Mouse (Mus musculus) adrenal gland, postnatal 14 days (tissue): ENCODE data around the gene Opalin. TPM values are rescaled to one million over a fixed set of nuclear protein-coding genes. Genes with fewer than 3 reads are reported as not detected.
A peak's percentile ranks its signal among the peaks of the same experiment; 100 is the strongest.

Experiments
- DNase-seq: peaks from one replicate; pipeline ENCODE4 v3.0.0; 2021; ENCODE audit warnings: mixed read lengths
- long read RNA-seq, 2 experiments: library from polyadenylated mRNA; stranded (forward); transcript quantifications; one replicate each; pipeline ENCODE4 v2.0.0; 2021
- total RNA-seq: library from RNA; stranded (reverse); gene quantifications from 2 replicates; pipeline ENCODE4 v1.2.3, GENCODE M21; 2021

Opalin gene
- not detected in 2 replicates for total RNA-seq
- long read RNA-seq, experiment 1: 0 reads
- long read RNA-seq, experiment 2: 0 reads

DNA sequence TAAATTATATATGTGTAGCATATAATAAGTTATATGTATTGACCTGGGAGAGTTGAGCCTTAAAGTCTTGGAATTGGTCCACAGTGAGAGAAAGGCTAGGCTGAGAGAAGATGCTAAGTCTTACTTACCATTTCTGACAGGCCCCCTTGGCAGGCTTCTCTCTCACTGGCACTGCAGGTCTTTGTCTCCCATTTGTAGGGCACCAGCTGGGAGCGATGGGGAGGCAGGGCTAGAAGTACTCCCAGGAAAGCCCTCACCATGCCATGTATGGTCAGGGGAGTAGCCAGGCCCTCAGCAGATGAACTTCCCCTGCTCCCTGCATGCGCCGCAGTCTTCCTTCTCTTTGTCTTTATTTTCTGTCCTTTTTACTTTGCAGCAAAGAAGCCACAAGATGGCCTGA lies at the start of gene Opalin:
Gene Opalin, minus strand, starts transcription at position 208 of the 400 bp plus-strand sequence.
- DNase-seq: no peak

DNA sequence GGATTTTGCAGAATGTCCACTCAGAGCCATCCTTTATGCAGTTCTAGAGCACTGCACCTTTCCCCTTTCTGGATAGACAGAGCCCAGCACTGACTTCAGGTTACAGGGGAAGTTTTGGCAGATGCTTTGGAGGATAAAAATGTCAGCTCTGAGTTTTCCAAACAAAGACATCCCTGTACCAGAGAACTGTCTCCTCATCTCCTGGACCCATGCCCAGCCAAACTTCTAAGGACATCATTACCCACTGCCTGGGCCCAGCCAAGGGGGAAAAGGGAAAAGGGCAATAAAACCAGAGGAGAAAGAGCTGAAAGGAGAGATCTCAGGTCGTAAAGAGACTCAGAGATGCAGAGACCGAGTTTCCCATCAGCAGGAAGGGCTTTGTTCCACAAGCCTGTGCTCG lies 46.1 kb upstream of the Opalin start:
- DNase-seq: no peak

DNA sequence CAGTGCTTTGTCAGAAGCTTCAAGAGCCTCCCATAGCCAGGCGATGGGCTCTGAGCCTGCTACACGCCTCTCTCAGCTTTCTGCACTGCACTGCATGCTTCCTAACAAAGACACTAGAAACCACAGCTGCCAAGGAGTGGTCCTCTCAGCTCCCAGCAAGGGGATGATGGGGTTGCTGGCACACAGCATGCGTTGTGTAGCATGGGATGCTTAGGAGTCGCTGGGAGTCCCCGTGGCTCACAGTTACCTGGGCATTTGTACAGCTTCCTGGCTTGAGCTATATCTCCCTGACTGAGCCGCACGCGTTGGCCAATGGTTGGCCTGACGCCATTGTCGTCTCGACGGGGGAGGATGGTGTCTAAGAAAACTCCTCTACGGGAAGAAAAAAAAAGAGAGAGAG lies 43.0 kb upstream of the Opalin start:
- no peak for DNase-seq

DNA sequence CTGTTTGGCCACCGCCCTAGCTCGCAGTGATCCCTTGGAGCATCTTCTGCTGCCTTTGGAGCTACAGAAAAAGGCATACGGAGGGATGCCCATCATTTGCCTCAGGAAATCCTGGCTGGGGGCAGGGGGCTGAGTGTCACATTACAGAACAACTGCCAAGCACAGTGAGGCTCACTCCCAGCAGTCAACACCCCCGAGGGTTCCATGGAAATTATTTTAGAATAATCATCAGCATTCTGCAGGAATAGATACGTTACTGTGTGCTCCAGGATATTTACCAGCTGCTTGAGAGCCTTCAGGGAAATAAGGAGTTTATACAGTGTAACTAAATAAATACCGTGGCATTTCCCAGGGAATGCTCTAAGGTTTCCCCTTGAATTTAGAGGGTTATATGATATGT lies 41.4 kb upstream of the Opalin start:
- DNase-seq: no peak

DNA sequence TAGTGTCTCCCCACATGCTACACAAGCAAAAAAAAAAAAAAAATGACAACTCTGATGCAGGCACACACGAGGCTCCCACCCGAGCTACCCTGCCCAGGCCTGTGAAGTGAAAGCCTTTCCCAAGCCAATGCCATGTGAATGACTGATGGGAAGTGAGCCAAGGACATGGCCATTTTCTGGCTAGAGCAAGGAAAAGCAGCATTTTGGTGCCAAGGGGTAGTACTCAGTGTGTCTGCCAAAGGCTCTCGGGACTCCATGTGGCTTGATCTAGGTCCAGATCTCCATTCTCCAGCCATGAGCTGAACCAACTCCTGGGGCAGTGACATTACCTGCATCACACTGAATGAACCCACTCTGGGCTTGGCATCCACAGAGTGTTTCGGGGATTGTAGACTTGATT lies 40.4 kb upstream of the Opalin start:
- DNase-seq: peak; percentile 60

DNA sequence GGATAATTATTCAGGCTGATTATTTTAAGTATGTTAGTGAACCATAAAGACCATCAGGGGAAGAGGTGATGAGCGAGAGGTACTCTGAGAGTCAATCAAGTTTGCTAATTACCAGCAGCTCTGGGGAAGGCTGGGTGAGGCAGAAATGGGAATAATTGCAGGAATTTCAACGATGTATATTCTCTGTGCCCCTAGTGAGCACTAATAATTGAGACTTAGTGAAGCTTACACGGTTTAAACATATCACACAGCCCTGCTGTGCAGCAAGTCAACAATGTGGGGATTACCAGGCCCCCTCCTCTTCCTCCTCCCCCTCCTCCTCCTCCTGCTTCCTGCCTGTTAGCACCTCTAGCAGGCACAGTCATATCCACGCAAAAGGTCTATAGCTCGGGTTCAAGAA lies 37.7 kb upstream of the Opalin start:
- no peak for DNase-seq

DNA sequence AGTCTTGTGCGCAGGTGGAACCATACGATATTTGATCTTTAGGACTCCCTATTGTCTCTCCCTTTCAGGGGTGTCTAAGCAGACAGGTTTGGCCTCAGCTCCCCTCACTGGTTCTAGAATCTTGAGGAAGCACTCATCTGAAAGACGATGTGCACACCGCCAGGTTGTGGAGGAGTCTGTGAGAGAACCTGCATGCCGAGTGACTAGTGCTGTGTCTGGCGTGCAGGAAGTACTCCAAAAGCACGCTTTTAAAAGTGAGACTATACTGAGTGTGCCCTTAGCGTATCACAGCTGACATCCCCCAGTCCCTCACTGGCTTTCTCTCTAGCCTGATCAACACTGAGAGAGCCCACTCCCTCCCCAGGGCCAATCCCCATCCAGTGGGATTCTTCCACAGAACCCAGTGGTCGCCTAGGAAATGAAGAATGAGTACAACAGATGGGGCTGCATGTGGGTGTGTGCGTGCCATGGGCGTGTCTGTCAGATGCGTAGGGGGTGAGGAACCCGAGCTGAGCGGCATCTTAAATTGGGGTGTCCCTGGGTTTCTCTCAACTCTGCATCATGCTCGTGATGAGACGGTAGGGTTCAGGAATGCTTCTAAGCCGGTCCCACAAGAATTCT lies 37.1 kb upstream of the Opalin start:
- no peak for DNase-seq

DNA sequence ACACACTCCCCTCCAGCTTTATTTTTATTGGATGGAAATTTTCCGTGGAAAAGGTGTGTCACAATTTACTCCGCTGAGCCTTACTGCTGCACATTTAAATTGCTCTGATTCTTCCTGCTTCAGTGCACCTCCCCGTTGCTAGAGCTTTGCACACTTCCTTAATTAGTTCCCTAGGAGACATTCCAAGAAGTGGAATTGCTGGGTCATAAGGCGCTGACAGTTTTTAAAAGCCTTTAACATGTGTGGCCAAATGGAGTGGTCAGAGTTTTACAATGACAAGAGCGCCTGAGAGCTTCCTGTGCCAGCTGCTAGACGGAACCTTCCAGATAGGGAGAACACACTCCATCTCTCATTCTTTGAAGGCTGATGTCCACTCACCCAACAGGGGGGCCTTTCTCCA lies 35.7 kb upstream of the Opalin start:
- no peak for DNase-seq

DNA sequence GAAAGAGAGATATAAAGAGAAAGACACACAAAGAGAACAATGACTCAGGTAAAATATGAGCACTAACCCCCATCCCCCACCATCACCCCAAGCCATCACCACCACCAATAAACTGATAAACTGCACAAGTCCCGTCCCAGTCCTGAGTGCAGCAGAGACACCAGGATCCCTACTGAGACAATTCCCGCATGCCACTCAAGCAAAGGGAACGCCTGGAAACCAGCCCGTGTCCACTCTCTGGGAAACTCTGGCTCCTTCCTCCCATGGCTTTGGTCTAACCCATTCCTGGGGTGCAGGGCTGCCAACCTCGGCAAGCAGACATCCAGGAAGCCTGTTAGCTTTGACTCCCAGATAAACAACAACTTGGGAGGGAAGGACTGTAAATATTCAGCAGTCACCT lies 33.1 kb upstream of the Opalin start:
- DNase-seq: no peak

DNA sequence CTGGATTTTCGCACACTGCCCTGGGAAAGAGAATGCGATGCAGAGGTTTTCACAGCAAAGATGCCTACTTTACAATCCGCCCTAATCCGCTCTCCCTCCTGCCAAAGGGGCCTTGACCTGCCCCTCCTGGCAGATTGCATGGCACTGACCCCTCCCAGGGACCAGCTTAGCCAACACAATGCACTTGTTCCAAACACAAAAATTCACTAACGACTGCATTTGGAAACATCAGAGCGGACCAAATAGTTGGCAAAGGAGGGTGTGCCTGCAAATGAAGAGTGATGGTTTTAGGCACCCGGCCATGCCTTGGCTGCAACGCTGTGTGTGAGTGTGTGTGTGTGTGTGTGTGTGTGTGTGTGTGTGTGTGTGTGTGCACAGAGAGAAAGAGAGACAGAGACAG lies 32.6 kb upstream of the Opalin start:
- peak; percentile 51 for DNase-seq

DNA sequence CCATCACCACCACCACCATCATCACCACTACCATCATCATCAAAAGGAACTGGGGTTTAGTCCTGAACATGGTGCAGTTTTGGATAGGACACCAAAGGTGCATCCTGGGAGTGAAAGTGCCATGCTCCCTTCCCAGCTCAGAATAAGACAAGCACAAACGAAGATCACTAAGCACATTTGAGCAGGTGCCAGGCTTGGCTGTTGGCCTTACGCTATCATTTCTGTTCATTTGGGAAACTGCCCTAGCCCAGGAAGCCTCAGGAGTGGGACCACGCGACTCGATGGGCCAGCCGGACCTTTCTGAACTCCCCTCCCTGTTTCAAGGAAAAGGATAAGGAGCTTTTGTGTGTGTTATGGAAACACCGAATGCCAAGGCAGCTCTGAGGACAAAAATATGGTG lies 31.8 kb upstream of the Opalin start:
- DNase-seq: no peak

DNA sequence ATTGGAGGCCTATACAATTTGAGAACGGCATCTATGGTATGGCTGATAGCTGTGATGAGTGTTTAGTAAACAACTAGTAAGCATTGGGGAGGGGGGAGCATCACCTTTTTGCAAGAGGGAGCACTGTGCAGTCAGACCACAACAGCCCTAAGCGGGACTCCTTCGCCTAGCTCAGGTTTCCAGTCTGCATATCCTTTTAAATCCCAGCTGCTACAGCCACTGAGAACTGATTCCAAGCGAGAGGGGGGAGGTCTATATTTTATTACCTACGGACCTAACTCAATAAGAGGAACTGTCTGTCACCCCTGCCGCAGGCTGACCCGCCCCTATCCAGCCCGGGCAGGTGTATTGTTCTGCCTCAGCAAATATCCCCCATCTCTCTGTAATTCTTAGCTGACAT lies 30.6 kb upstream of the Opalin start:
- DNase-seq: no peak

DNA sequence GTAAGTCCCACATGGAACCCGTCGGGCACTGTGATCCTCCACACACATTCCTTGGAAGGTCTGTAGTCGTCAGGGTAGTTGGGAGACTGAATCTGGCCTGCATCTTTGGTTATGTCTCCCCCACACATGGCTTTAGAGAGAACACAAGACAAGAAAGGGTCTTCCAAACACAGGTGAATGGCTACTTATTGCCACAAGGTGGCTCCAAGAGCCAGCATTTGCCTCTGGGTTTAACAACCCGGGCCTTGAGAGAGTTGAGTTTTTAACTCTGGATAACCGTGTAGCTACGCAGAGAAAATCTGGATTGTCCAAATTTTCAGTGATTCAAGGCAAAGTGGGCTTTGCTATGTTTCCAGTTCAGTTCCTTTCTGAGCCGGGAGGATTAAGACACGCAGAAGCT lies 28.0 kb upstream of the Opalin start:
- peak; percentile 52 for DNase-seq

DNA sequence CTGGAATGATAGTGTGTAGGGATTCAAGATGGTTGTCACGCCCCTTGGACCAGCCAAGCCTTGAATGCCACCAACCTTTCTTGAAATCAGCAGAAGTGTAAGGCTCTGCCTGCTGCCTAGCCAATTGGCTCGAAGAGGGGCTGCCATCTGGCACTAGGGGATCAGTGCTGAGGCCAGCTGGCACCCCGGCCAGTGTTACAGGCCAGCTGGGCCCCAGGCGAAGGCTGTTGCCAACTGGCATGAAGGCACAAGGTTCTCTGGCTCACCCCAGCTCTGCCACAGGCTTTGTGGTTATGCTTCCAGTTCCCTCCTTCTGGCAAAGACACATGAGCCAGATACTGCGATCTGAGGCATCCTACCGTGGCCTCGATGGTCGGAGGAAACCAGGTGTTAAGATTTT lies 24.5 kb upstream of the Opalin start:
- DNase-seq: peak; percentile 79

DNA sequence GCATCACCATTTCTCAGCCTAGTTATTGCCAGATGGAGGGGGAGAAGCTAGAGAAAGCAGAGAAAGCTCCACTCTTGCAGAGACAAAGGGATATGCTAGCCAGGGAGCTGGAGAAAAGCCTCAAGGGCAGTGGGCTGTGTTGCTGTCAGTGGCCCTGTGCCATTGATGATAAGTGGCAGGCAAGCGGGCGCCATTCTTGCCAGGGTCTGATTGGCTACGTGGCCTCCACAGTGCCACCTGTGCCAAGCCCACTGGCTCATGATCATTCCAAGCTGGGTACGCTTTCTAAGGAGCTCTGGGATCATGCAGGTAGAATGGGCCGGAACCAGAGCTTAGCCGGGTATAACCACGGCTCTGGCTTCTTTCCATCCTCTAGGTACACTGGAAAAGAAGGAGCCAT lies 23.9 kb upstream of the Opalin start:
- DNase-seq: no peak

DNA sequence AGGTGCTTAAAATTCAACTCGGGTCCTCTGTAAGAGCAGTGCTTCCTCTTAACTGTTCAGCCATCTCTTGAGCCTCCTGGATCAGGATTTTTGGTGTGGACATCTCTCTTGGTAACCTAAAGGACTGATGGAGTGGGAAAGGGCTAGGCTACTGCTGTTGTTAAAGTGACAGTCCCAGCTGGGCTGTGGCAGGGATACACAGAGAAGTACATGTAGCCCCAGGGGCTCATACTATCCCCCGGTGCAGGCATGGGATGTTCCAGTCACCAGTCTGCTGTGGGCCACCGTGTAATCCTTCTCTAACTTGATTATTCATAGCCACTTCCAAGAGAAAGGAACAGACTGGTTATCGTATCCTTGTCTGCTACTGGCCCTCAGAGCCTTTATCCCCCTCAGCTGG lies 20.1 kb upstream of the Opalin start:
- DNase-seq: no peak

DNA sequence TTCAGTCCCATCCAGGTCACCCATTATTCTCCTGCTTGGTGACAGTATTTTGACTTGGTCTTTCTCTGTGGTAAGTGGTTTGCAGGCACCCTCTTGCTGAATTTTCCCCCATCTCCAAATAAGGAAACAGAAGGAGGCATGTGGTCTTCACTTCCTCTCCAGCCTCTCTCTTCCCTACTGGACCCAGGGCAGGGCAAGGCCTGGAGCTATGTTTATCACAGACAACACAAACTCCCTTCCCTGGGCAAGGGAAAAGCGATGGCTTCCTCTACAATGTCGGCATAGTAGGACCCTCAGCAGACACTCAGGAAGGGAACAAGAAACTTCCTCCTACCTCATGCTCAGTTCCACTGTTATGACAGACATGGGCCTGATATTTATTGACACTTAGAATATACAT lies 15.0 kb upstream of the Opalin start:
- no peak for DNase-seq

DNA sequence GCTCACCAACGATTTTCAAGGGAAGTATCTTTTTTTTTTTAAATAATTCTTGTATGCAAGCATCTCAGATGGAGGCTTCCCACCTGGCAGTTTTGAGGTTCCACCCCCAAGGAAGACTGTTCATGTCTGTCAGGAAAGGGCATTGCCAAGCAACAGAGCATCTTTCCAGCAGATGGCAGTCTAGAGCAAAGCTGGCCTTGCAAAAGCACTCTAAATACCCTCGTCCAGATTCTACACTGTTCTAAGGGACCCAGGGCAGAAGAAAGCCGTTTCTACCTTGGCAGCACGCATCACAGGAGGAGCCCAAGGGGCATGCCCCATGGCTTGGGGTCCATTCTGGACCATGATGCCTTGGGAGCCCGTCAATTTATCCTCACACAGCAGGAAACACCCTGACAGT lies 12.9 kb upstream of the Opalin start:
- peak; percentile 64 for DNase-seq

DNA sequence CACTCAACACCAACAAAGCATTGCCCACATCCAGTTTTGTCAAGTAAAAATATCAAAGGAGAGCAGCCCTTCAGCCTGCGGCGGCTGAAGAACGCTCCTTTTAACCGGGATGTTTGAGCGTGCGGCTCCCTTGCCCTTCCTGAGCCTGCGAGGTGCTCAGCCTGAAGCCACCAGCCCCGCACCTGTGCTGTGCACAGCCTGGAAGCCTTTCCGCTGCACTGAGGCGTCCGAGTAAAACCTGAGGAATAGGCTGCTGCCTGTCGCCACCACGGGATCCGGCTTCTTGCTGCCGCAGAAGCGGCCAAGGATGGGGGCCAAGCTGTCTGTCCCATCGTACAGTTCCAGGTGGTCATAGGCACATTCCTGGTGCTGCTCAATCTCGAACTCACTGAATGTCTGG lies 11.6 kb upstream of the Opalin start:
- DNase-seq: no peak

DNA sequence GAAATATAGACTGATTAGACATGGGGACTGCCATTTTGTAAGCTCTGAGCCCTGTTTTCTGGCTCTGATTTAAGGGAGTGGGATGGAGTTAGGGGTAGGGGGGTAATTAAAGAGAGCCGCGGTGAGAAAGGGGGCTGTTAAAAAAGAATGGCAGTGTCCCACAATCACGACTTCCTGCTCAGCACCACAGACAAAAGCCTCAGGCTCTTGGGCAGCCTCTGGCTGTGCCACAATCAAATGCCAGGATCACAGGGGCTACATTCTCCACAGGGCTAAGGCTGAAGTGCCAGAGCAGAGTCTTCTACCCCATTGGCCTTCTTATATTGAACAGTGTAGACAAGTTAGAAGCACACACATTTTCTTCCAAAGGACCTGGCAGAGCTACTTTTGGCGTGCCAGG lies 11.0 kb upstream of the Opalin start:
- no peak for DNase-seq

DNA sequence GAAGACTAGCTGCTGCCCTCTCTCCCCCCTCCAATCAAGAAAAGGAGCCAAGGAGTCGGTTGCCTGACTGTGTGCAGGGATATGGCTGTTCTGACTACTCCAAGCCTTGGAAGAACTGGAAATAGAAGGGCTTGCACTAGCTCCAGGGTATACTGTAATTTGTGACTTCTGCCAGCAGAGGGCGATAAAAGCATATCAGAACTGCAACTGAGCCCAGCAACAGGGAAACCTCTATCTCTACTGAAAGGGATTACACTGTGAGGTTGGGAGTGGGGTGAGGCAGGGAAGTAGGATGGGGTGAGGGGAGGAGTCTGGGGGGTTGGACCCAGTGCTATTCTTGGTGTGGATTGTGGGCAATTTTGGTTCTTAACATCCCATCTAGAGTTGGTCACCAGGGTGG lies 9.8 kb upstream of the Opalin start:
- peak; percentile 82 for DNase-seq

DNA sequence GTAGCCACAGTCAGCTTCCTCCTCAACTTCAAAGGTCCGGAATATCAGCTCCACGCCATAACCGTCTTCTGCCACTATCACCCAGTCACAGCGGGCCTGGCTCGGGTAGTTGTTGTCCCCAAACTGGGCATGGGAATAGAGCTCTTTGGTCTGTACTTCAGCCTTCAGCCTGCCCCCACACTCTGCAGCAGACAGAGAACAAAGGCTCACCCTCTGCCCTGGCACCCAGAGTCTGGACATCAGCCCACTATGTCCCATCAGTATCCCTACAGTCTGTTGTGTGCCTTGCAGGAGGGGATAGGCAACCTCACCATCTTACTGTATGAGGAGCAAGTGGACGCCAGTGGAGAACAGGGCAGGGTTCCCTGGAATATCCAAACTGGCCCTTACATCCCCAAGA lies 9.4 kb upstream of the Opalin start:
- DNase-seq: no peak

DNA sequence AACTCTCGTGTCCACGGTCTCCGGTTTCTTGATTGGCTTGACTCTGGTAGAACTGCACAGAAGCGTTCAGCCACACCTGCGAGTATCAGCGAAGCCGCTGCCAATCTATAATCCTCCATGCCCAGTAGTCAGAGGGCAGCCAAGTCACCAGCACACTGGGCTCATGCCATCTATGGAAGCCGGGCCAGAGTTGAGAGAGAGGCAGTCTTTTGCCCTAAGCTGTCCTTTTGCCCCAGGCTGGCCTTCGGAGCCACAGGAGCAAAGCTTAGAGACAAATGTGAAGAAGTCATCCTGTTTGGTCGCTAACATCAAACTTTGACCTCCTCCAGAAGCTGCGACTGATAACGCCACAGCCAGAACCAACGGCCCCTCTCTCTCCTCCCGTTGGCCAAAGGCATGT lies 6.7 kb upstream of the Opalin start:
- DNase-seq: no peak

DNA sequence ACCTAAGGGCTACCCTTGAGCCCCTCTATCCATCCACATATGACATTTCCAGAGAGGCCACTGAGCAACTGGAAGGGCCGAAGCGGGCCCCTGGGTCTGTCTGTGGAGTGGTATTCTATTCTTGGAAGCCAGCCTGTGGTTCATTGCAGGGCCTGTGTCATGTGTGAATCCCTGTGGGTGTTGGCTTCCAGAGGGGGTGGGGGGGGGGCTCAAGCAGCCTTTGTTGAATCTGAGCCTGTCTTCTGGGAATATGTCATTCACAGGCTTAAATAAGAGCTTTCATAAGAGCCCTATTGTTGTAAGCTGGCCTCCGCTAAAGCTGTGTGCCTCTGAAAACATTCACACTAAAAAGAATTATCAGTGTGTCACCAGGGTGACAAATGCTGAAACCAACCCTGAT lies 4.7 kb upstream of the Opalin start:
- DNase-seq: no peak
